Mouse (Mus musculus): ENCODE data around the gene Bptf.
"Not testable (repeated sequence)": the region's sequence is repeated elsewhere in the genome, so short reads cannot be mapped to it uniquely, and the experiment has no call there.

Gene Bptf

GRCm38 (mm10) chr11:106987384-106987783 lies 144.5 kb downstream of the Bptf start:
- no peak for DNase-seq (ENCODE audit: low read depth, low spot score)

DNA sequence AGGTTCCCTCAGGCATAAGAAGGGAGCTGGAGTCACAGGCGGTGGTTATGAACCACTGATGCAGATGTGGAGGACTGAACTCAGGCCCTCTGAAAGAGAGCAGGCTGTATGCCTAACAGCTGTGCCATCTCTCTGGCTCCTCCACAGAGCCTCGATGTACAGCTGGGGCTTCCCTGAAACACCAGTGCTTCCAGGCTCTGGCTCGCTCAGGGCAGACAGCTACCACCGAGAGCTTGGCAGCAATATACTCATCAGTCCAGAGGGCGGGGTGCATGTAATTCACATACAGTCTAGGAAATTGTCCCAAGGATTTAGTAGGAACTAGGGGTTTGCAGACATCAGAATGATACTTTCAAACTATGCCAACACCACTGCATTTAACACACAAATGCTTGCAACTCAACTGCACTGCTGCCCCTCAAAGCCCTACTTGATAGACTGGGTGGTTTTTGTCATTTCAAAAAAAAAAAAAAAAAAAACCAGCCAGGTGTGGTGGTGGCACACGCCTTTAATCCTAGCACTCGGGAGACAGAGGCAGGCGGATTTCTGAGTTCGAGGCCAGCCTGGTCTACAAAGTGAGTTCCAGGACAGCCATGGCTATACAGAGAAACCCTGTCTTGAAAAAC lies 145.8 kb downstream of the Bptf start:
- DNase-seq (ENCODE audit: low read depth, low spot score) = not testable (repeated sequence)
